Mouse (Mus musculus): ENCODE results near the gene Syn2.

Syn2 gene

DNA sequence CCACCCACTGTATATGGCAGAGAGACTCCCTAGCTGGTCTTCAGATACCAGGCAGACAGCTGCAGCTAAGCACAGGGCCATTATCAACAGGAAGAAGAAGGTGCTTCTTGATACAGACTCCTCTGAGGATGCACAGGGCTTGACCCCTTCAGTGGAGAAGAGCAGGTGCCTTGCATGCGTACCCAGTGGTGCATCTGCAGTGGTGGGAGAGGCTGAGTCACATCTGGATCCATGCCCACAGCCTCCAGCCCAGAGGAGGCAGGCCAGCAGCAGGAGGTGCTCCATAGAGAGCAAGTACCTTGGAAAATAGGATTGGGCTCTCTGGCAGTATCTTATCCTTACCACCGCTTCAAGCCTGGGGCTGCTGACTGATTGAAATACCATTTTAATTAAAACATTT is 159.2 kb downstream of the Syn2 start:
- no peak for DNase-seq

DNA sequence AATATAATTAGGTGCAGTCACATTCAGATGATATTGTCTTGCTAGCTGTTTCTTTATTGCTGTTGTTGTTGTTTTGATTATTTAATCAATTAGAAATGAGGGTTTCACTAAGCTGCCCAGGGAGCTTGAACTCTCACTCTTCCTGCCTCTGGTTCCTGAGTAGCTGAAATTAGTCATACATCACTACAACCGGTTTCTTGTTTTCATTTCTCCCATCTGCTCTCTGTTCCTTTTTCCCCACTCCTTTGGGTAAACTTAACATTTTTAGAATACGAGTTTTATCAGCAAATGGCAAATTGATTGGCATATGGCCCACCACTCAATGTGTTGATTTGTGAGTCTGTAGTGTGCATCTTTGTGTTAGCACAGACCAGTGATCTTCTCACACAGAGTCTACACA is 172.4 kb downstream of the Syn2 start:
- no peak for DNase-seq

DNA sequence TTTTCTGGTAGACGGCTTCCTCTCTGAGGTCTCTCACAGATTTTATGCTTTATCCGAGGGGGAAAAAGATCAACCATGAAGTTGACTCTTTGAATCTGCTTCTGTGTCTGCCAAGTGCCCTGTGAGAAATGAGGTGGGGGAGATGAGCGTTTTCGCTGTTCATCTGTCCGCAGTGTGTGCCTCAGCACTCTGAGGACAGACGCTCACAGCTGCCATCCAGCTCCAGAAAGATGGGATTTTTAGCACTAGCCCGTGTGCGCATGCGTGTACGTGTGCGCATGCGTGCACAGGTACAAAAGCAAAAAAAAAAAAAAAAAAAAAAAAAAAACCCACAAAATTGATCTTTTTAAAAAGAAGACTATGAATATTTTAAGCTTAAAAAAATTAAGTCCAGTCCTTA is 178.1 kb downstream of the Syn2 start:
- peak; percentile 41 for DNase-seq

DNA sequence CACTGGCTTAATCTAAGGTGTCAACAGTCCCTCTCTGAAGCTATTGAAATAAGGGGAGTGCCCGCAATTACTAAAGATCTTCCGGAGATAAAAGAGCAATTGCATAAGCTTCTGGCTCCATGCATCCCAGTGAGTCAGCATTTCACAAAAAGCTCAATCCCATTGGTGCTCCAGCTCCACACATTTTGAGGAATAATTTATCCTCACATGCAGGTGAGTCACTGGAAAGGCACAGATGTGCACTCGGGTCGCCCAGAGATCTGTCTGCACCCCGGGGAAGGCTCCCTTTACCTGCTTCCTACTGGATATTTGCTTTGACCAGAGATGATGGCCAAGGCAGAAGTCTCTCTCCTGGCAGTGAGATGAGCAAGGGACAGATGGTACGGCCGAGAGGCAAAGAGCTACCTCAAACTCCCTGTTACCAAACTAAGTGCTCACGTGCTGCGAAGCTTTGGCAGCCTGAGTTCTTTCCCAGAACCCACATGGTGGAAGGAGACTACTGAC is 178.6 kb downstream of the Syn2 start:
- DNase-seq = peak; percentile 72

DNA sequence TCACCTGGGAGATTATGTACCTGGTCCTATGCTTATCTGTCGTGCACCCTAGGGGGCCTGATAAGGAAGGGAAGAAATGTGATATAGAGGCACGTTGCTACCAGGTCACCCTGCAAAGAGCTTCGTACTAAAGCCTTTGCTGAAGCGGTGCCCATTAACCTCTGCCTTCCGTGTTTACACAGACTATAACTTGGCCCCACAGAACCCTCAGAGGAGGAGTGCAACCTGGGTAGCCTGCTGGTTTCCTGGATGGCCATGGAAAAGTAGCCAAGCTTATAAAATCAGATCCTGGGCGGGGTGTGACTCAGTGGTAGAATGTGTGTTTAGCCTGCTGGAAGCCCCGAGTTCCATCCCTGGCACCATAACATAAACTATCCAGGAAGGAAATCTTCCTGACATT is 179.2 kb downstream of the Syn2 start:
- peak; percentile 11 for DNase-seq

DNA sequence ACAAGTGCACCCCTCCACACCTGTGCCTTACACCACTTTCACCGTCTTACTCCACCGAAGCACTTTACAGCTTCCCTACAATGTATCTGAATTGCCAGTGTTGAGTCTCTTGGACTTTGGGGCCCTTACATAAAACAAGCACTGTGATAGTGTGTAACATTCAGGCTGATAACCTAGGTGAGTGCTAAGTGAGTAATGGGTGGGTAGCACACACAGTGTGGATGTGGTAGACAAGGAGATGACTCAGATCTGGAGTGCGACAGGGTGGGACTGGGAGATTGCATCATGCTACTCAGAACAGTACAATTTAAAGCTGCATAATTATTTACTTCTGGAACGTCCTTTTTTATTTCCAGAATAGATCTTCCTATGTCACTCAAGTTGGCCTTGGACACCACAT is 181.1 kb downstream of the Syn2 start:
- DNase-seq = no peak

DNA sequence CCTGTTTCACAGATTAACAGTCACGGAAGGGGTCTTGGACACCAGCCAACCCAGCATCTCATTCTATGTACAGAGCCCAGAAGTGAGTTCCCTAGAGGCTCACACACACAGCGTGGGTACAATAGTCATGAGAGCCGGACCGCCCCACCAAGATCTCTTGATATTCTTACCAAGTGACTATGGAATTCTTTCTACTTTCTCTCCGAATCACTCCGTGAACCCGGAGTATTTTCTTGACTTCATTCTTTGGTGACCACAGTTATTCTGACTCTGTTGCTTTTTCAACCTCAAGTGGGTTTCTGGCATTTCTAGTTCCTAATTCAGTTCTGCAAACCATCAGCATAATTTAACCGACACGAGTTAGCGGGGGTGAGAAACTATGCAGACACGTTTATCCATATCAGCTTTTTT is 182.1 kb downstream of the Syn2 start:
- no peak for DNase-seq

DNA sequence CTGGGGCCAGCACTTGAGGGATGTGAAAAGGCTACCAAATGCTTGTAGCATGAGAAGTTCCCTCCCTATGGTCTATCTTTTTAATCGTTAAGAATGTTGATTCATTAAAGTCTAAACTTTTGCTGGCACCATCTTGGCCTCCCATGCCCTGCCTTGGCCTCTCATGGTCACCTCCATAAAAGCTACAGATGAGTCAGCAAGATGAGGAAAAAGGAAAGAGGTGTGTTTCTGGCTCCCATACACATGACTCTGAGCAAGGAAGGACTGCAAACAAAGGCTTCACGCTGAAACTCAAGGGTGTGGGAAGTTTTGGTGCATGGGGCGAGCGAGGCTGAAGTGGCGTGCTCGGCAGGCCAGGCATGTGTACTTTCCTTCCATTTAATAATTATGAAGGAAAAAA is 184.1 kb downstream of the Syn2 start:
- no peak for DNase-seq

DNA sequence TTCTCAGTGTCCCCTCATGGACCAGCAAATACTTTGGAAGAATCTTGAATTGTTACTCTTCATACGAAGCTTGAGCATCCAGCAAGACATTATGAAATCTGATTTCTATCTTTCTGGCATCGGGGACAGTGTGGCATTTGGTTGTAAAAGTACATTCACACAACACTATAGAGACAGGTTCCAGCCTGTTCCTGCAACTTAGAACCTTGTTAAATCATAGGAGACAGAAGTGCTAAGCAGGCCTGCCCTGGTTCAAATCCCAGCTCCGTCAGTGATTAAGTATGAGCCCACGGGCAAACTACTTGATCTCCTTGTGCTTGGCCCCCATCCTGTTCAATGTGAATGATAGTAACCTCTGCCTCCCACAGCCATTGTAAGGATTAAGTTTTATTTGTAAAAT is 185.0 kb downstream of the Syn2 start:
- no peak for DNase-seq

DNA sequence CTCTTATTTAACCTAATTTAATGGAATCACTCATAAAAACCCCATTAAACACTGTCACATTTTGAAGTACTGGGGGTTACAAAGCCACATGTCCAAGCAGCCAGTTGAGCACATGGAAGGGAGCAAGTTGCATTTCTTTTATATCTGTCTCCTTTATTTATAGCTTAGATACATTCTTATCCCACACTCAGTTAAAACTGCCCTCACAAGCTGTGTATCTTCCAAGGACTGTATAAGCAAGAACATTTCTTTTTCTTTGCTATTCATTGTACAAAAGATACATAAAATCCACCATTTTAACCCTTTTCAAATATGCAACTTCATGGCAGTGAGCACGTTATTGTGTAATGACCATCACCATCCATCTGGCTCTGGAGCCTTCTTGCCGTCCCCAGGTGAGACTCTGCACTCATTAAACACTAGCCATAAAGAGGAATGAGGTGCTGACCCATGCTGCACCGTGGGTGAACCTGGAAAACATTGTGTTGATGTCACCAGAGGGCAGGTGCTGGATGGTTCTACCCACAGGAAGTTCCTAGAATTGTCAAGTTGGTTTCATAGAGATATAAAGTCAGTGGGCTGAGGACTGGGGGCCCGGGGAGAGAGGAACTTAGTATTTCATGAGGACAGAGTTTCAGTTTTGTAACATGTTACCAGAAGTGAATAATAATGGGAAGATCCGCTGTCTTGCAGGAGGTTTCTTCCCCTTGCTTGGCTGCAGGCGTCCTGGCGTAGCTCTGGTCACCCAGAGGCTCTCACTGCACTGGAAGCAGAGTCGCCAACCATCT is 186.4 kb downstream of the Syn2 start:
- no peak for DNase-seq

DNA sequence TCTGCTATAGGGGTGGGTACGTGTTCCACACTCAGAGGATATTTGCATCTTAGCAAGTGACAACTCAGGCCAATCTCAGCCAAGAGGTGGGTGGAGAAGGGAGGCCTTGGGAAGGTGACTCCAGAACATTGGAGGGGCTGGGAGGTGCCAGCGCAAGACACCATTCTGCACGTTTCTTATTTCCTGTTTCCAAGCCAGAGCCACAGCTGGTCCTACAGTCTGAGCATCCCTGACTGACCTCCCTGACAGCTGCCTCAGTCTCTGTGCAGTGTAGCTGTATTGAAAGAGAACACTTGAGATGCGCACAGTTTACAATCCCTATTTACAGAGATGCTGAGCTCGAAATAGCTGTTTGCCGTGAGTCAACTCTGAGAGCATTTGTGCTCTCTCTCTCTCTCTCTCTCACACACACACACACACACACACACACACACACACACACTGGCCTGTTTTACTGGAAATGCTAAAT is 187.2 kb downstream of the Syn2 start:
- DNase-seq = no peak

DNA sequence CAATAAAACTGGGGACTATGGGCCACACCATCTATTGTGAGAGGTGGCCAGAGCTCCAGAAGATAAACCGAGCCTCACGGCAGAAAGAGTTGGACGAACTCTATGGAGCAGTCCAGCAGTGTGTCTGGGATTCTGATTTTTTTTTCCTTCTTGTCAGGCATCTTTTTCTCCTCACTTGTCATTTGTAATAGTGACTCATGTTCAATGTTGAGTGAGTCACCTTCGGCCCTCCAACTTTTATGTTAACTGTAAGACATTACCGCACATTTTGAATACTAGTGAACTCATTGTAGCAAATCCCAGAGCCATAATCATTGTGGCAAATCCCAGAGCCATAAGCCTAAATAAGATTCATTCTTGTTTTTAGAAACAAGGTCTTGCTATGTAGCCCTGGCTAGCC is 188.3 kb downstream of the Syn2 start:
- no peak for DNase-seq

DNA sequence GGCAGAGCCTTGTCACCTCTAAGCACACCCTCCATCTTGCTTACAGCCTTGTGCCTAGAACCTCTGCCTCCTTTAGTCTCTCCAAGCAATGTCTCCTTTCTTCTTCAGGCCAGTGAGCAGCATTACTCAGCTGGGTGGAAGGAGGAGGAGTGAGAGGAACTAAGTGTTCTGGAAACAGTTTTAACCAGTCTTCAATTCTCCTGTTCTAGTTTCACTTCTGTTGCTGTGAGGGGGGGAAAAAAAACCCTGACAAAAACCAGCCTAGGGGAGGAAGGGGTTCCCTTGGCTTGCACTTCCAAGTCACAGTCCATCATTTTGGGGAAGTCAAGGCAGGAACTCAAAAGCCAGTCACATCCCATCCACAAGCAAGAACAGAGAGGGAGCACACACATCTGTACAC is 196.3 kb downstream of the Syn2 start:
- no peak for DNase-seq
